Mouse (Mus musculus) testis, adult 2 months (tissue): ENCODE measurements at regions not wholly inside any gene's neighbourhood (a gene's known extent, or its start where the extent isn't known, plus 50 kb on each side); places are given as distances from the start of the nearest gene placed in this dataset.

Experiments used
- H3K27ac ChIP-seq: fragments of 200-500 bp; 2 replicates; pipeline ENCODE4 v1.5.1; 2012; ENCODE audit warnings: low read depth, low read length; ENCODE audit not compliant: control insufficient read depth, insufficient read depth
- H3K27me3 ChIP-seq: fragments of 200-500 bp; 2 replicates; pipeline ENCODE4 v1.6.1; 2012; ENCODE audit warnings: mild to moderate bottlenecking, low read length, moderate library complexity; ENCODE audit not compliant: control insufficient read depth, insufficient read depth
- H3K36me3 ChIP-seq: fragments of 200-500 bp; 2 replicates; pipeline ENCODE4 v1.6.1; 2012; ENCODE audit warnings: mild to moderate bottlenecking, low read length; ENCODE audit not compliant: control insufficient read depth, insufficient read depth
- H3K4me1 ChIP-seq: fragments of 200-500 bp; 2 replicates; pipeline ENCODE4 v1.6.1; 2012; ENCODE audit warnings: low read length; ENCODE audit not compliant: control insufficient read depth, insufficient read depth
- H3K4me3 ChIP-seq: fragments of 200-500 bp; 2 replicates; pipeline ENCODE4 v1.5.1; 2012; ENCODE audit warnings: low read depth, mild to moderate bottlenecking, low read length, moderate library complexity, mixed read lengths; ENCODE audit not compliant: control insufficient read depth
- CTCF ChIP-seq: fragments of 200-500 bp; IDR thresholded peaks from 2 replicates; pipeline ENCODE4 v1.5.1; 2012; ENCODE audit warnings: low read depth, mild to moderate bottlenecking, inconsistent platforms, low read length, moderate library complexity; ENCODE audit not compliant: control insufficient read depth, insufficient read depth, insufficient replicate concordance
- POLR2A ChIP-seq: fragments of 200-500 bp; IDR thresholded peaks from 2 replicates; pipeline ENCODE4 v1.6.1; 2012; ENCODE audit warnings: low read depth, mild to moderate bottlenecking, inconsistent platforms, low read length, moderate library complexity; ENCODE audit not compliant: control insufficient read depth

DNA sequence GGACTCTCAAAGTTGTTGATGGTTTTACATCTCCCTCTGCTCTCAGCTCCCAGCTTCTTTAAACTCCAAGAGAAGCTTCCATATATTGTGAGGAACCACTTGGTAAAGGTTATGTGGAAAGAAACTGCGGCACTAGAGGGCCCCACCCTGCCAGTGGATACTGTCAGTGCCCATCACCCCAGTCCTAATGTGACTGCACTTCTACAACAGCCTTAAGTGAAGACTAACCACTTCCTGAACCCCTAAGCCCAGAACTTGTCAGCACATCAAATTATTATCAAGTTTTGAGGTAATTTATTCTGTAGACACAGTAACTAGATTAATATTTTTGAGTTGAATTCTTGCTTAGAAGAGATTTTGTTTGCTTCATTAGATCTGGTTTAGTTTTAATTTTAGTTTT is 182.3 kb upstream of the L3mbtl3 start:
- Histone ChIP-seq H3K27ac (no peak overlapping the region), H3K4me1 (no peaks in the 10 kb centered on the region), H3K27me3 (no peaks in the 10 kb centered on the region), H3K4me3 (no peak overlapping the region), H3K36me3 (no peaks in the 10 kb centered on the region)
- no peak for TF ChIP-seq POLR2A
- TF ChIP-seq CTCF = no peak

DNA sequence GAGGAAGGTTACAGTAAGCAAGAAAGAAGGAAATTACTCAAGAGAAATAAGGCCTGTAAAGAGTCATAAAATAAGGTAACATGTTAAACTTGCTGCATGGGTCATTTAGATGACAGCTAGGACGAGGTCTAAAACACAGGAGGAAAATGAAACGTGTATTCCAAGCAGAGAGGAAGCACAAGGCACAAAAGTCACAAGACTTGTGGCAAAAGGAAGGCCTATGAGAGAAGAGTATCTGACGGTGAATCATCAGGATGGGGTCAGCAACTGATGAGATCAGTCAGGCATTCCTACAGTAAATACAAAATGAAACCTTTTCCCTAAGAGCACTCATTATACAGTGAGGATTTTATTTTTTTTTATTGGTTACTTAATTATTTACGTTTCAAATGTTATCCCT is 183.6 kb upstream of the L3mbtl3 start:
- Histone ChIP-seq H3K27ac (no peak overlapping the region), H3K27me3 (no peaks in the 10 kb centered on the region), H3K4me1 (no peaks in the 10 kb centered on the region), H3K36me3 (no peaks in the 10 kb centered on the region), H3K4me3 (no peak overlapping the region)
- TF ChIP-seq CTCF = no peak

DNA sequence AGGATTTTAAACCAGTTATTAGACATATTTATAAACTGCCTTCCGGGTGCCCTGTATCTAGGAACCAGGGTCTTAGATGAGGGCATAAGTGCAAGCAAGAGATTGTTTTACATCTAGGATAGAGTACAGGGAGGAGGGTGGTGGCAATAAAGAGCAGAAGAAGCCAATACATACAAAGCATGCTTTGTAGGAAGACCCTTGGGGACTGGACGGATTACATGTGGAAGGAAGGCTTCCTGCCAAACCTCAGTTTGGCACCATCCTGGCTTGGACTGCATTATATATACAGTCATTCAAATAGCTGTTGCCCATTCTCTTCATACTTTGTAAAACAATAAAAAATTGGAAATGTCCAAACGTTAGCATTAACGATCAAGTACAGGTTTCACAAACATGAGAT is 184.7 kb upstream of the L3mbtl3 start:
- Histone ChIP-seq H3K27me3 (no peaks in the 10 kb centered on the region), H3K36me3 (no peaks in the 10 kb centered on the region), H3K27ac (no peak overlapping the region), H3K4me1 (no peaks in the 10 kb centered on the region), H3K4me3 (no peak overlapping the region)
- no peak for TF ChIP-seq CTCF
- TF ChIP-seq POLR2A = no peak

DNA sequence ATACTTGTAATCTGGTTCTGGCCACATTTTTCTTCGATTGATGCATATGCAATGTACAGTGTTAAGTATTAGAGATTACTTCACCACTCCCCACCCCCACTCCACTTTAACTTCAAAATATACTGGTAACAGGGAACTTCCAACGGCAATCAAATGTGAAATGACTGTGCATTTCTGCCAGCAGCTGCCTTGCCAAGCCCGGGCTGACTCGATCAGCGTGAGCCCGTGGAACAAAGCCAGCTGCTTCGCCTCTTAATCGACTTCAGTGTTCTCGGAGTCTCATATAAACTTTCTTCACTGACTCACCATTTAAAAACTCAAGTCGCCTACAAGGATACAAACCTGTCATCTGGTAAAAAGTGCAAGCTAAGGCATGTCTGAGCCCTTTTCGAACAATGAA is 188.7 kb upstream of the L3mbtl3 start:
- Histone ChIP-seq H3K27ac (no peak overlapping the region), H3K36me3 (no peaks in the 10 kb centered on the region), H3K4me1 (no peaks in the 10 kb centered on the region), H3K4me3 (no peak overlapping the region), H3K27me3 (no peaks in the 10 kb centered on the region)
- TF ChIP-seq CTCF (no peak), POLR2A (no peak)

DNA sequence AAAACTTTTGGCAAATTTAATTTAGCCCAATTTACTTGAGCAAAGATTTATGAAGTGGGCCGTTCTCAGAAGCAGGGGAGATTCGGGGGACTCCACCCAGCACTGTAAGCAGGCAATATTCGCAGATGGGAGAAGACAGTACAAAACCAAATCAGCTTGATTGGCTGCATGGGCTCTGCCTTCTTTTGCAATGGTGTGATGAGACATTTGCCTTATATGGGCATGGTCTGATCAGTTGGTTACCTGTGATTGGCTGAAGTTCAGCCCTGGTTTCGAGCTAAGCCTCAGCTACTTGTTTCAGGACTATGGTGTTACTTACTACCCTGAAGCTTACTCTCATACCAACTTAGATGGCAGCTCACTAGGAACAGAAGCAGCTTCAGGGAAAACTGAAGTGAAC is 185.6 kb upstream of the Arhgap18 start:
- H3K27me3 ChIP-seq = no peaks in the 10 kb centered on the region
- no peak overlapping the region for H3K27ac ChIP-seq
- H3K36me3 ChIP-seq = no peaks in the 10 kb centered on the region
- H3K4me1 ChIP-seq = no peaks in the 10 kb centered on the region
- TF ChIP-seq POLR2A = no peak
- H3K4me3 ChIP-seq = no peak overlapping the region

DNA sequence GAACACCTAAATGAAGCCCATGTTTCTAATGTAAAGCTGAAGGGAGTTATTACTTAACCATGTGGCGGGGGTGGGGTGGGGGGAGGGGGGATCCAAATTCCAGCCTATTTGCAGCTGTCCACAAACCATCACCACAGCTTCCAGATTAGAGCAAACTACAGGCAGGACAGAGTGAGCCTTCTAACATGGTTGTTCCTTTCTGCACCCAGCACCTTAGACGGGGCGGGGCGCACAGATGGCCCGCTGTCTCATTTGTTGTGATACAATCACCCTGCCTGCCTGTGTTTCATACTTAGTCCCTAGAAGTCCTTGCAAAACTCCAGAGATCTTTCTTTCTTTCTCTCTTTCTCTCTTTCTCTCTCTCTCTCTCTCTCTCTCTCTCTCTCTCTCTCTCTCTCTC is 182.8 kb upstream of the Arhgap18 start:
- no peak overlapping the region for H3K27ac ChIP-seq
- no peaks in the 10 kb centered on the region for H3K27me3 ChIP-seq
- TF ChIP-seq CTCF (no peak), POLR2A (no peak)
- H3K4me3 ChIP-seq = no peak overlapping the region
- H3K4me1 ChIP-seq = no peaks in the 10 kb centered on the region
- no peaks in the 10 kb centered on the region for H3K36me3 ChIP-seq

DNA sequence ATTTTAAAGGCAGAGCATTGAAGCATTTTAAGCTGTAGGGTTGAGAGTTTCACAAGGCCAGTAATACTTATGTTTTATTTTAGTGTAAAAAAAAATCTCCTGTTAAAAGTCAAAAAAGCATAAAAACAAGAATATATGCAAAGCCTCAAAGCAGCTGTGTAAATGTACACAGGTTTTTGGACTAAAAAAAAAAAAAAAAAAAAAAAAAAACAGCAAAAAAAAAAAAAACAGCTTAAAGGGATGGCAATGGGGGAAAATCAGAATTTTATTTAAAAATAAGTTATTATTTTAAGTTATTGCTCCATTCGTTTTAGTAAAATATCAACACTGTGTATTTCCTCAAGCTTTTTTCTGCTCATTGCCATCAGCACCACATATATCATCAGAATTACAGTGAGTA is 181.8 kb upstream of the Arhgap18 start:
- TF ChIP-seq CTCF (no peak), POLR2A (no peak)
- no peaks in the 10 kb centered on the region for H3K4me1 ChIP-seq
- H3K4me3 ChIP-seq = no peak overlapping the region
- no peaks in the 10 kb centered on the region for H3K27me3 ChIP-seq
- no peak overlapping the region for H3K27ac ChIP-seq
- H3K36me3 ChIP-seq = no peaks in the 10 kb centered on the region

DNA sequence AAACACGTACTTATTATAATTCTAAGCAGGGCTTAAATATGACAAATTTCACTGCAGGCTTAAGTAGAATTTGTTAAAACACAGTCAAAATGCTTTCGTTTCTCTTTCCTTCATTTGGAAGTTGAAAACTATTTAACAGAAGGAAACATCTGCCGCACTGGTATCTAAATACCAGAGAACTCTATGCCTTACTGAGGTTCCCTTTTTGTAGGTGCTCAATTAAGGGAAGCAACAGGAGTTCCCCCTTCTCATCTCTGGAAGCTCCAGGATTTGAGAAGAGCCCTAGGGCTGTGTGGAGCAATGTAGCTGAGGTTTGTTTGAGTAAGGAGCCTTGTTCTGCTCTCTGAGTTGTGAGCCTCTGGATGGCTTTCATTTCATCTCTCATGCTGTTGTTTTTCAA is 177.1 kb upstream of the Arhgap18 start:
- Histone ChIP-seq H3K27ac (no peak overlapping the region), H3K36me3 (no peaks in the 10 kb centered on the region), H3K4me3 (no peak overlapping the region), H3K4me1 (no peaks in the 10 kb centered on the region), H3K27me3 (no peaks in the 10 kb centered on the region)
- TF ChIP-seq CTCF (no peak), POLR2A (no peak)

DNA sequence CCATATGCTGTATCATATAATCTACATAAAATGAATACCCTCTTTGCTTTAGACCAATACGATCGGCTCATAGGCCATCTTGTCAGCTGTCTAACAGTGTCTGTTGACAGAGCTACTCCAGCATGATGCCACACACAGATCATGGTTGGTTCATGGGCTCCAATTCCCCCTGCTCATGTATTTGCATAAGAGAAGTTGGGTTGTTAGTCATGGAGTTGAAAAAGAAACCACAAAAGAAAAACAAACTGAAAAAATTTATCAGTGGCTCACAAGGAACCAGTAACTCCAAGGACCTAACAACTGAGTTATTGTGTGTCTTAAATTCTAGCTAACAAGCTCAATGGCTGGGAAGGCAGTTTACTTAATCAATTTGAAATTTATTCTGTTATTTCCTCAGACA is 176.1 kb upstream of the Arhgap18 start:
- TF ChIP-seq POLR2A (no peak), CTCF (no peak)
- Histone ChIP-seq H3K27ac (no peak overlapping the region), H3K36me3 (no peaks in the 10 kb centered on the region), H3K27me3 (no peaks in the 10 kb centered on the region), H3K4me3 (no peak overlapping the region), H3K4me1 (no peaks in the 10 kb centered on the region)
